Mouse (Mus musculus) left cerebral cortex, postnatal 36 days (tissue): ENCODE measurements at regions not wholly inside any gene's neighbourhood (a gene's known extent, or its start where the extent isn't known, plus 50 kb on each side); places are given as distances from the start of the nearest gene placed in this dataset.
"Not testable (repeated sequence)": the region's sequence is repeated elsewhere in the genome, so short reads cannot be mapped to it uniquely, and the experiment has no call there.

Experiments
- DNase-seq, 2 experiments: peaks; one replicate each; pipeline ENCODE4 v3.0.0; 2021 to 2022; ENCODE audit warnings: low spot score in 2 of 2, mixed read lengths in 1 of 2
- intact Hi-C: fragments of 180-260 bp; cut with DNase I; formaldehyde crosslinking; loops from one replicate; pipeline ENCODE4 v1.15.1; 2025

DNA sequence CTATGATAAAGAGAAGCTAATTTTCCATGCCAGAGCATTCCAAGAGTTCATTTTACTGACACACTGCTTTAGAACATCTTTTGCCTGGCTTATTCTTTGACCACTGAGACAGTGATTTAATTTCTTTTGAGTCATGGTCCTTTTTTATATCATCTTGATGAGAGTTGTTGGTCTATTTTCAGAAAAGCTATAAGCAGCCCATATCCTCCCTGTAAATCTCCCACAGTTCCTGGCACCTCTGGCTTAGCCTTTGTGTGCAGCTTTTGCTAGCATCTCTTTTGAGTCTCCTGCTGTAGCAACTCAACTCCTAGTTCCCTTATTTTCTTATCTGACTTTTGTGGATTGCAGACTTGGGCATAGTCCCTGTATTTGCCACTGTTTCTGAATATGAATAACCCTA is 207.5 kb upstream of the 4931417E11Rik start:
- intact Hi-C loops, result no loop called here
- DNase-seq, result no peak

DNA sequence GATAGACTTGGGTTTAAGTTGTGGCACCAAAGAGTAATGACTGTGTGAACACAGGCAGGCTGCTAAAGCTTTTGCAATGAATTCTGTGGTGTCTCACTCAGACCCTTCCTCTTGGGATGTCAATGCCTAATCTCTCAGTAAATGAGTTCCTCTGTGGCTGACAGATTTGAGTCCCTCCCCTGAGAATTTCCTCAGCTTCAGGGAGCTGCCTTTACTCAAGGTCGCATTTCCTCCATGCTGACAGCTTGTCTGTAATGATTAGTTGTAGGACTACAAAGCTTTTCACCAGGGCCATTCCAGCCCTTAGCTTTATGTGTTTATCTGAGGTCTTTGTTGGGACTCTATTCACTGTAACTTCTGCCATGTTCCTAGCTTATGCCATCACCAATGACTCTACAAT is 199.9 kb upstream of the 4931417E11Rik start:
- DNase-seq, result no peak
- intact Hi-C loops, result no loop called here

DNA sequence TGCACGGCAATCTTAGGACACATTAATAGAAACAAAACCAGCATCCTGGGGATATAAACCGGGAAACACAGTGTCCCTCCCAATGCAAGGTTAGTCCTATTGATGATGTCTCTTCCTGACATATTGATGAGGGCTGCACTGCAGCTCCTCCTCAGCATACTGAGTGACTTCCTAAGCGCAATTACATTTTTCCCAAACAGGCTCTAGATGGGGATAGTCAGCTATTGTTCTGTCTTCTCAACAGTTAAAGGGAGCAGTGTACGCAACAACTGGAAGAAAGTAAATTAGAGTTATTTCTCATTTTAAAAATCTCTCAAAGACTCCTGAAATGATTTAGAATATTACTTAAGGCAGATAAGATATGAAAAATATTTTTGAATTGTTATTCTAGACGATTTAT is 189.5 kb upstream of the 4931417E11Rik start:
- intact Hi-C loops, result no loop called here
- DNase-seq, result no peak

DNA sequence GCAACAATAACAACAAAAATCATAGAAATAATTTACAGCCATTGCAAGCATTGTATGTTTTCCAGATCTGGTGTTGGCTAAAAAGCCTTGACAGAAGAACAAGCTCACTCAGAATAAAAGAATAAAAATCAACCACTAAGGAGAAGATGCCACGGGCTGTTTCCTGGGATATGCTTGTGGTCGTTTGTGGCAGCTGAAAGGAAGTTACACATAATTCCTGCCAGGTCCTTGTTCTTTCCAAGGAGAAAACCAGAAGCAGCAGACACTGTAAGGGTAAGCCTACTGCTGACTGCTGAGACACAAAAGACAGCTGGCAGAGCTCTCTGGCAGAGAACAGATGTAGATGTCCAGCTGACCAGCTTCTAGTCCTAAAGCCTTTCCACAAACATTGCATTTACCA is 175.9 kb upstream of the 4931417E11Rik start:
- intact Hi-C loops, result no loop called here
- DNase-seq, result no peak

DNA sequence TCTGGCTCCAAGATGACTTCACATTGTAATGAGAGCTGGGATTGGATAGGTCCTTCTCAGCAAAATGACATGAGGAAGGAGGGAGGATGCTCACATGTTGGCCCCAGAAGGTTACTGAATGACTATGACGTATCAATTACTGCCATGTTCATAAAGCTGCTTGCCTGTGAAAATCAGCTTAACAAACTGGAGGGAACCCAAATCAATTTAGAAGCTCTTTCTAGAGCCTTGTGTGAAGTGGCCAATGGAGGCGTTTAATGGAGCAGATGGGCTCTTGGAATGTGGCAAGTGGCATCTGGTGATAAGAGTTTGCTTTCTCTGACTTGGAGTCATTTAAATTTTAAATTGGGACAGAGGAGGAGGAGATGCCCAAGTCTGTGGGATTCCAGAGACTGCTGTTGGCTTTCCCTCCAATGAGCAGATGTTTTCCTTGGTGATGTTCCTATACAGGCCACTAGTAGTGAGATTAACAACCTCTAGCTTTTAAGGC is 175.4 kb upstream of the 4931417E11Rik start:
- intact Hi-C loops, result no loop called here
- peak; percentile 37 to 53 for DNase-seq

DNA sequence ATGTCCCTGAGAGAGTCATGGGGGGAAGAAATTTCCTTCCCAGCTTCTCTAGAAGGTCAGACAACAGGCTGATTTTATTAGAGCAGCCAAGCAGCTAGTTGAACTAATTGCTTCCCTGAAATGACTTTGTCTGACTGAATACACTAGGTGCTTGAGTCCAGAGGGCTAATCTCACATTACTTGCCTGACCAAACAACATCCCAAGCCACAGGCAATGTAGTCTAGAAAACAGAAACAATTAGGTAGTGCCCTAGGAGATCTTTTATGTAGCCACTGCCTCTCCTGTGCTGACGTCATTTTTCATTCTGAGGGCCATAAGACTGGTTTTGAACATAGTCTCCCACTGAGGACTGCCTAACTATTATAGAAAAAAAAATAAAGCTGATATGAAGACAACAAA is 159.1 kb upstream of the 4931417E11Rik start:
- intact Hi-C loops, result no loop called here
- no peak for DNase-seq

DNA sequence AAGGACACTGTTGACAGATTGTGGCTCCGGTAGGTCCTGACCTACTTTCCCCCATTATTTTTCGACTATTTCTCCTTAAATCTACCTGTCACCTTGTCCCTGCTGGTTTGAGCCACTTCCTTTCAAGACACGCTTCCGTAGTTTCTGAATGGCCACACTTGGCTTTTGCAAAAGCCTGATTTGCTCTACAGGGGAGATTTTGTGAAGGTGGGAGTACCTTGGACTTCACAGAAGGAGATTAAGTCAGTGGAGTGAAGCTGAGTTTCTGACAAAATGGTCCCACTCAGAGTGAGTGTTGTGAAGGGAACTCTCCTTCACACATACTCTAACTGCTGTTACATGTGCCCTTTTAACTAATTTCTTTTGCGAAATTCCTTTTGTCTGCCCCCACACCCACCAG is 157.0 kb upstream of the 4931417E11Rik start:
- no peak for DNase-seq
- intact Hi-C loops, result no loop called here

DNA sequence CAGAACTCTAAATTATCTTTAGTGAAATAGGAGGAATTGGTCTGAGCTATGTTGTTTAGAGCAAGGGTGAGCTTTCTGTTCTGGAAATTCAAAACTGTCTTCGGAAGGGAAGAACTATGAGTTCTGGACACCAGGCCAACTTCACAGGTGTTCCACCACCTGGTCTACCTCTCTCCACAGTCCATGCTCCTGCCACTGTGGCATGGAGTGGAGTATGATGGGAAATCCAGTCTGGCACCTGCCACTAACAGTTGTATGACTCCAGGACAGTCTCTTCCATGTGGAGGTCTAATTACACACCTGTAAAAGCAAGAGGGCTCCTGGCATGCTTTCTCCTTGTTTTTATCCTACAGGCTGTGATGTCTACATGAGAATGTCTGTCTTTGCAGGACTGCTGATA is 154.7 kb upstream of the 4931417E11Rik start:
- intact Hi-C loops, result no loop called here

DNA sequence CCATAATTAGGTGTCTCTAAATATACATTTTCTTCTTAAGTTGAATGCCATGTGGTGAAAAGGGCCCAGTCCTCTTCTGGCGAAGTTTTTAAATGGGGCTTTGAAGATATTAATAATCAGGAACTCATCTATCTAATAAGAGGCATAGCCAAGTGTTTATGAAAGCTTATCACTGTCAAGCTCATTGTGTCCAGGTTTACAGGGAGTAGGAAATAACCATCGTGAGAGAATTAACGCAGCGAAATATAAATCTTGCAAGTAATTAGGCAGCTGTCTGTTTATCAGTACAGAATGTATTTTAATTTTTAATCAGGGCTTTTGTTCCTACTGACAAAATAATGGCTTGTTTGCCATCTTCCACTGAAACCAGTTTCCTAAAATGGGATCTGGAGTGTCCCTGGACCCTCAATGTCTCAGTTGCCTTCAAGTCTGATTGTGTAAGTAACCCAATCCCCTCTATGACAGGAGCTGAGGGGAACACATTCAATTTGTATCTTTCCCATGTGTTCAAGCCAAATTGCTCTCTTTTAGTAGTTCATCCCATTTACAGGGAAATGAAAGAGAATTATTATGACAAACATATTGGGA is 152.5 kb upstream of the 4931417E11Rik start:
- no peak for DNase-seq
- intact Hi-C loops, result no loop called here

More for the DNA sequence above, 154.7 kb upstream of the 4931417E11Rik start:
- DNase-seq, result no peak

GRCm38 (mm10) chr6:73612266-73612665 is 142.8 kb upstream of the 4931417E11Rik start:
- intact Hi-C loops, result no loop called here
- DNase-seq, result no peak

GRCm38 (mm10) chr6:73611839-73612238 is 142.4 kb upstream of the 4931417E11Rik start:
- intact Hi-C loops, result no loop called here
- no peak for DNase-seq

- intact Hi-C loops, result no loop called here
- no peak for DNase-seq
Observed at GRCm38 (mm10) chr6:73610048-73610624, 140.7 kb upstream of the 4931417E11Rik start.

DNA sequence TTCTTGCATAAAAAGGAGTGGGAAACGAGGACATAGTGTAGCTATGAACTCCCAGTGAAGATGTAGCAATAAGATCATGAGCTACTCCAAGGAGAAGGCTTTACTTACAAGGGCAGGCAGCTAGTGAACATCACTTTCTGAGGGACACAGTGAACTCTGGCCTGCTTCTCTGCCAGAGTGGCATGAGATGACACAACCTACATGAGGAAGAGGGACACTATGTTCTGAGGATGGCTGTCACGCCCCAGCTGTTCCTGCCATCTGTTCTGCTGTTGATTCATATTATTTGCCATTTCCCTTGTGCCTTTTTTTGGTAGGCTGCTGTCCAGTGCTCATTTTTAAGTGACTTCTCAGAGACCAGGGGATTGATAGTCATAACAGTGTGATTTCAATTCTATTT is 118.2 kb upstream of the 4931417E11Rik start:
- intact Hi-C loops, result no loop called here
- DNase-seq, result peak in 1 of 2 experiments; percentile 5

DNA sequence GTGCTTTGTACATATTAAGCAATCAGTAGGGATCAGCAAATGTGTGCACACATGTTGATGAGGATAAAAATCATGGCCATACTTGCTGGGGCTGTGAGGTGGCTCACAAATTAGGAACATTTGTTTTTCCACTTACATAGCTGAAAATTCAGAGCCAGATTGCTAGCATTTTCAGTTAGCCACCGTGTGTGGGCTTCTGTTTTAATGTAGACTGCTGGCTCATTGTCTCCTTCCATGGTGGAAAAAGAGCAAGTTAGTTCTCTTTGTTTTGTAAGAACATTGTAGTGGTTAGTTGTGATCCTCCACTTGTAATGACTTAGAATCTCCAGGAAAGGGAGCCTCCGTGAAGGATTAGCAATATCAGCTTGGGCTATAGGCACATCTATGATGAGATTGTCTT is 107.2 kb upstream of the 4931417E11Rik start:
- DNase-seq, result no peak

DNA sequence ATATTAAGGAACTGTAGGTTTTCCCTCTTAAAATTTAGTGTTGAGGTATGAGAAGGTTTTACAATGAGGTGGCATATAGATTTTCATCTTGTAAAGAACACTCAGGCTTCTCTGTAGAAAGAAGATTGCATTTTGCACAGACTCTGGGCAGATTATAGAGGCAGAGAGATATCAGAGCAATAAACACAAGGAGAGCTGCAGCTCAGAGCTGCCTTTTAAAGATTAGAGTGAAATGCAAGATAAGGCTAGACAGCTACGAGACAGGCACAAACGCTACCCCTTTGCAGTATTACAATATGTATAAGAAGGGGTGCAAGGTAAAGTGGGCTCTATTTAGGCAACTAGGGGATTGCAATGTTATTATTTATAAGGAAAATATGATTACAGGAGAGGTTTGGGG is 90.5 kb upstream of the 4931417E11Rik start:
- intact Hi-C loops, result no loop called here
- no peak for DNase-seq

More for the DNA sequence above, 107.2 kb upstream of the 4931417E11Rik start:
- intact Hi-C loops, result no loop called here

DNA sequence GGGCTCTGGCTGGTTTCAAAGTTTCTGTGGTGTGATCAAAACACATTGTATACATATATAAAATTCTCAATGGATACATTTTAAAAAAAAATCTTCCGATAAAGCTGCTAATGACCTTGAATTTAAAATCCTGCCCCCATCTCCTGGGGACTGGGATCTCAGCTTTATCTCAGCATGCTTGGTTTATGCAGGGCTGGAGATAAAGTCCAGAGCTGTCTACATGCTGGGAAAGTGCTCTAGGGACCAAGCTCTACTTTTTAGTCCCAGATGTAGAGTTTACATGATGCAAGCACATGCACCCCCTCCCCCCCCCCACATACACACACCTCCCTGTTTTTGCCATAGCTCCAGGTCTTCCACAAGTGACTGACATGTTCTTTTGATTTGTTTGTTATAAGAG is 61.1 kb upstream of the 4931417E11Rik start:
- intact Hi-C loops, result no loop called here
- DNase-seq, result no peak

DNA sequence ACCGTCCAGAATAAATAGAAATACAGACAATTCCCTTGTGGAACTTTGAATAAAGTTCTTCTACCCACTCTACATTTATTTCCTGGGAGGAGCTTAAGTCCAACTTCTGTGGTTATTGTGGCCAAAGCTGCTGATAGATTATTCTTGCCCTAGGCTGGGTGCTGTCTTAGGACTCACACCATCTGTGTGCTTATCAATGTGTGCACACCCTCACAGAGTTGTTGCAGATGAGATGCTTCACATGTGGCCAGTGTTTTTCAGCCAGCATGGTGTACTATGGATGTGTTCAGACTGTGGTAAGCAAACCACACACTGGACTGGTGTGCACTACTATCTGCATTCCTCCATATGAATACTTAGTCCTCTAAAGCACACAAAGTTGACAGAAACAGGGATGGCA is 60.6 kb upstream of the 4931417E11Rik start:
- intact Hi-C loops, result no loop called here
- no peak for DNase-seq

GRCm38 (mm10) chr6:73523658-73524057 is 54.2 kb upstream of the 4931417E11Rik start:
- no peak for DNase-seq
- intact Hi-C loops, result no loop called here

DNA sequence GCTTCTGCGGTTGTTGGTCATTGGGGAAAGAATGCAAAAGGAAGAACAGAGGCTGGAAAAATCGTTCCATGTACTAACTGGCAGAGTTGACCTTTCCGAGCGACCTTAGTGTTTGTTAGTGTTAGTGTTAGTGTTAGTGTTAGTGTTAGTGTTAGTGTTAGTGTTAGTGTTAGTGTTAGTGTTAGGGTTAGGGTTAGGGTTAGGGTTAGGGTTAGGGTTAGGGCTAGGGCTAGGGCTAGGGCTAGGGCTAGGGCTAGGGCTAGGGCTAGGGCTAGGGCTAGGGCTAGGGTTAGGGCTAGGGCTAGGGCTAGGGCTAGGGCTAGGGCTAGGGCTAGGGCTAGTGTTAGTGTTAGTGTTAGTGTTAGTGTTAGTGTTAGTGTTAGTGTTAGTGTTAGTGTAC is 50.4 kb upstream of the 4931417E11Rik start:
- DNase-seq, intact Hi-C loops: not testable (repeated sequence)
